Mouse (Mus musculus): ENCODE data around the gene P2ry6.

The P2ry6 gene

DNA sequence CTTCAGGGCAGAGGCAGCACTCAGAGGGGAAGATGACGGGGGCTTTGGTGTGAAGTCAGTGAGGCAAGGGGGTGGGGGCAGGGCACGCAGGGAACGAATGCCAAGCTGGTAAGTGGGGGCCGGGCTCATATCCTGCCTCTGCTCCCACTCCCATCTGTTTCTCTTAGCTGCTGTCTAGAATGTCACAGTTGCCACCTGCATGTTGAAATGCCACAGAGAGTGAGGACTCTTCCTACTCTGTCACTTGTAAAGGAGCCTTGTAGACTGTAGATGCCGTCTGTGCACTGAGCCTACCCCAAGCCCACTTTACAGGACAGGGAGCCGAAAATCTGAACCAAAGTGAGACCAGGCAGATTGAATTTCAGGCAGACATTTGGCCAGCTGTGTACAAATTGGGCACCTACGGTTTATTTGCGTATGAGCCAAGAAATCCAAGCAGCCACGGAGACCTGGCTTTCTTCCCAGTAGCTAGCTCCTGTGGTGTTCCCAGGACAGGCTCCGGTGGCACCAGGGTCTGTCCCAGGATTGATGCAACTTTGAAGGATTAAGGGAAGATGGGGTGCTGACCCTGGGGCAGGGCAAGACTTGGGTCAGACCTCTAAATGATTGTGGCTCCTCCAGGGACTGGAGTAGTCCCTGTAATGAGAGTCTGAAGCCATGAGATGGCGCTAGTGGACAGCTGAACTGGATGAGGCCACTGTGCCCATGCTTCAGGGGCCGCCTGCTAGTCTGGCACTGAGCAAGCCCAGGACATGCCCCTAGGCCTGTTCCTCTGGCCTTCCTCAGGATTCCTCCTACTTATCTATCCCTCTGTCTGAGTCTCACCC lies 31.4 kb downstream of the P2ry6 start:
- H3K4me3 ChIP-seq (replicated peaks; ENCODE audit: low read length): 0 out of 2 replicates have a peak overlapping the region, but pooled peaks have one; percentile 2
- H3K36me3 ChIP-seq (ENCODE audit: insufficient read depth, low read length): no peaks in the 10 kb centered on the region
- TF ChIP-seq CTCF (conservative IDR thresholded peaks at IDR 0.05; ENCODE audit: low read length) (peak; percentile 66), POU5F1 (IDR thresholded peaks at IDR 0.05; ENCODE audit: borderline replicate concordance, low read length) (no peak)
- H3K4me1 ChIP-seq (replicated peaks; ENCODE audit: low read depth, low read length): peaks cover 42% of the 10 kb centered on the region
- H3K27me3 ChIP-seq (ENCODE audit: insufficient read depth, low read length): peaks cover 31% of the 10 kb centered on the region
- H3K9me3 ChIP-seq (ENCODE audit: low read length): no peaks in the 10 kb centered on the region

DNA sequence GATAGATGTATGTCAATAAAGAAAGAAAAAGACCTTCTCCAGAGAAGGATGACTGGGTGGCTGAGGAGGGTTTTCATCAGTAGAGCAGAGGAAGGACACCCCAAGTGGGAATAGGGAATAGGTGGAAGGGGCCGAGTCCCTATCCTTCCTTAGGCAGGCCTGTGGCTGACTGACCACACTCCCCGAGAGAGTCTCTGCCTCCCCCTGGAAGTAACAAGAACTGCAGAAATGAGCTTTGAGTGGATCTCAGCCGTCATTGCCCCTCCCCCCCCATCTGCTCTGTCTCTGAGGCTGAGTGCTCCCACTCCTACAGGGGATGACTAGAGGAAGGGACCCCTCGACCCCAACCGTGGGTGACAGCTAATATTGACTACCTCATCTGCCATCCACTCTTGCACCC lies 33.3 kb downstream of the P2ry6 start:
- peaks cover 40% of the 10 kb centered on the region for H3K27me3 ChIP-seq (ENCODE audit: insufficient read depth, low read length)
- no peaks in the 10 kb centered on the region for H3K9me3 ChIP-seq (ENCODE audit: low read length)
- no peak overlapping the region for H3K4me3 ChIP-seq (replicated peaks; ENCODE audit: low read length)
- no peaks in the 10 kb centered on the region for H3K36me3 ChIP-seq (ENCODE audit: insufficient read depth, low read length)
- H3K4me1 ChIP-seq (replicated peaks; ENCODE audit: low read depth, low read length): peaks cover 48% of the 10 kb centered on the region
- TF ChIP-seq POU5F1 (IDR thresholded peaks at IDR 0.05; ENCODE audit: borderline replicate concordance, low read length) (no peak), NANOG (IDR thresholded peaks at IDR 0.05; ENCODE audit: borderline replicate concordance, low read length) (no peak), CTCF (conservative IDR thresholded peaks at IDR 0.05; ENCODE audit: low read length) (no peak)

DNA sequence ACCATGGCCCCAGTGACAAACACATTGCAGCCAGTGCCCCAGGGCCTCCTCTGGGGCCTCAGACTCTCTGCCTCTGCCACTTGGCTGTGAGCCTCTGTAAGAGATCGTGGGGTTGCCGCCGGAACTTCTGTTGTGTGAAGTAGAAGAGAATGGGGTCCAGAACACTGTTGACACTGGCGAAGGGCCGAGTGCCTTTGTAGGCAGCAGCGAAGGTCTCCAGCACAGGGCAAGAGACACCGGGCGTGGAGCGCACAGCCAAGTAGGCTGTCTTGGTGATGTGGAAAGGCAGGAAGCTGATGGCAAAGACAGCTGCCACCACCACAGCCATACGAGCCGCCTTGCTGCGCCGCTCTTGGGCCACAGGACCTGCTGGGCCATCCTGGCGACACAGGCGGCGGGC lies 36.3 kb downstream of the P2ry6 start:
- no peaks in the 10 kb centered on the region for H3K9me3 ChIP-seq (ENCODE audit: low read length)
- H3K4me1 ChIP-seq (replicated peaks; ENCODE audit: low read depth, low read length): peaks cover 39% of the 10 kb centered on the region
- no peaks in the 10 kb centered on the region for H3K36me3 ChIP-seq (ENCODE audit: insufficient read depth, low read length)
- TF ChIP-seq NANOG (IDR thresholded peaks at IDR 0.05; ENCODE audit: borderline replicate concordance, low read length): no peak
- TF ChIP-seq POU5F1 (IDR thresholded peaks at IDR 0.05; ENCODE audit: borderline replicate concordance, low read length): no peak
- TF ChIP-seq CTCF (conservative IDR thresholded peaks at IDR 0.05; ENCODE audit: low read length): no peak
- H3K4me3 ChIP-seq (replicated peaks; ENCODE audit: low read length): peak overlapping the region; percentile 80
- peaks cover 45% of the 10 kb centered on the region for H3K27me3 ChIP-seq (ENCODE audit: insufficient read depth, low read length)

DNA sequence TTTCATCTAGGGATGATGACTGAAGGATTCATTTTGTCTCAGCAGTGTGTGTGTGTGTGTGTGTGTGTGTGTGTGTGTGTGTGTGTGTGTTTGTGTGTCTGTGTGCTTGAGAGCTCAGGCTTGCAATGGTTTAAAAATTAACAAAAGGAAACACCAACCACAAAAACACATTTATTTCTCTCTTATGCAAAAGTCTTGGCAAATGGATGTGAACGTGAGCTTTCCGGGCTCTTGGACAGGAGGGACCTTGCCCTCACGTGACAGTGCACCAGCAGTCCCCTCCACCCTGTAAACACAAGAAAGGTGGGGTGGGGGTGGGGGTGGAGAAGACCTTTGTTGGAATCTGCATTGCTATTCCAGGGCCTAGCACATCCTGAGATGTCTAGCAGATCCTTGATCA lies 37.0 kb downstream of the P2ry6 start:
- Histone ChIP-seq H3K4me1 (replicated peaks; ENCODE audit: low read depth, low read length) (peaks cover 35% of the 10 kb centered on the region), H3K36me3 (ENCODE audit: insufficient read depth, low read length) (no peaks in the 10 kb centered on the region), H3K4me3 (replicated peaks; ENCODE audit: low read length) (no peak overlapping the region), H3K27me3 (ENCODE audit: insufficient read depth, low read length) (peaks cover 45% of the 10 kb centered on the region), H3K9me3 (ENCODE audit: low read length) (no peaks in the 10 kb centered on the region)
- TF ChIP-seq CTCF (conservative IDR thresholded peaks at IDR 0.05; ENCODE audit: low read length) (no peak), NANOG (IDR thresholded peaks at IDR 0.05; ENCODE audit: borderline replicate concordance, low read length) (no peak), POU5F1 (IDR thresholded peaks at IDR 0.05; ENCODE audit: borderline replicate concordance, low read length) (no peak)

DNA sequence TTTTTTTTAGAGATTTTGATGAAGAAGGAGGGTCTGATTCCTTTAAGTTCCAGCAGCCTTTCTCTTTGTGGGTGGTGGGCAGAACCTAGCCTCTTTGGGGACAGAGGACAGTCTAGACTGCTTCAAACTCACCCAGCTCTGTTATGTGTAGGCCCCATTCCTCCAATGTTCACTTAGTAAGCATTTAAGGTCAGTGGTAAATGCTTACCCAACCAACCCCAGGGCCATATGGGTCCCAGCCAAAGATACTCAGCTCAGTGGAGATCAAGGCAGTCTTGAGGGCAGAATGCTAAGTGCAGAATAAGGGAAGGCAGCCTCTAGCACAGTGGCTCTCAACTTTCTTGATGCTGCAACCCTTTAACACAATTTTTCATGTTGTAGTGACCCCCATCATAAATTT lies 40.9 kb downstream of the P2ry6 start:
- Histone ChIP-seq H3K27me3 (ENCODE audit: insufficient read depth, low read length) (peaks cover 53% of the 10 kb centered on the region), H3K4me3 (replicated peaks; ENCODE audit: low read length) (peak overlapping the region; percentile 88; the same call in 1 of the 2 replicates), H3K36me3 (ENCODE audit: insufficient read depth, low read length) (peaks cover 19% of the 10 kb centered on the region), H3K4me1 (replicated peaks; ENCODE audit: low read depth, low read length) (peaks cover 44% of the 10 kb centered on the region), H3K9me3 (ENCODE audit: low read length) (no peaks in the 10 kb centered on the region)
- TF ChIP-seq CTCF (conservative IDR thresholded peaks at IDR 0.05; ENCODE audit: low read length) (no peak), POU5F1 (IDR thresholded peaks at IDR 0.05; ENCODE audit: borderline replicate concordance, low read length) (no peak)

DNA sequence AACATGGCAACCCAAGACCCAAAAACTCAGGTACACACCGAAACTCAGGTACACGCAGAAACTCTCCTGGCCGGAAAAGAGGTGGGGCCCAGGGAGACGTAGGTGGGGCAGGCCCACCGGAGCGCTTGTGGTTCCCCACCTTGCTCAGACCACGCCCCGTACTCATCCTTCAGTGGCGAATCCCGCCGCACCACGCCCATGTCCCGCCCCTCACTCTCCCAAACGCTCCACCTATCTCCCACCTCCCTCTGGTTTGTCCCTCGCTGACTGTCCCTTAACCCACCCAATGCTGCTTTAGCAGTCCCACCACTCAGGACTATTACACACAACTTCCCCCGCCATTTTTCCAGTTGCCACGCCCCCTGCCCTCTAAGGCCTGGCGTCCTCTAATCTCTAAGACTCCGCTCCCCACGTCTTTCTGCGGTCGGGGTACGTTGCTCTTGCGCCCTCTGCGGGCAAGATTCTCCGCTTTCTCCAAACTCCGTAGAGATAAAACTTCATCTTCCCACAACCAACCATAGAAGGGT lies 41.9 kb downstream of the P2ry6 start:
- Histone ChIP-seq H3K27me3 (ENCODE audit: insufficient read depth, low read length) (peaks cover 53% of the 10 kb centered on the region), H3K36me3 (ENCODE audit: insufficient read depth, low read length) (peaks cover 29% of the 10 kb centered on the region), H3K4me1 (replicated peaks; ENCODE audit: low read depth, low read length) (peaks cover 44% of the 10 kb centered on the region), H3K4me3 (replicated peaks; ENCODE audit: low read length) (peak overlapping the region; percentile 88), H3K9me3 (ENCODE audit: low read length) (no peaks in the 10 kb centered on the region)
- no peak for TF ChIP-seq NANOG (IDR thresholded peaks at IDR 0.05; ENCODE audit: borderline replicate concordance, low read length)
- TF ChIP-seq CTCF (conservative IDR thresholded peaks at IDR 0.05; ENCODE audit: low read length): peak; percentile 46
- TF ChIP-seq POU5F1 (IDR thresholded peaks at IDR 0.05; ENCODE audit: borderline replicate concordance, low read length): 0 out of 2 replicates have a peak, but pooled peaks have one; percentile 7

DNA sequence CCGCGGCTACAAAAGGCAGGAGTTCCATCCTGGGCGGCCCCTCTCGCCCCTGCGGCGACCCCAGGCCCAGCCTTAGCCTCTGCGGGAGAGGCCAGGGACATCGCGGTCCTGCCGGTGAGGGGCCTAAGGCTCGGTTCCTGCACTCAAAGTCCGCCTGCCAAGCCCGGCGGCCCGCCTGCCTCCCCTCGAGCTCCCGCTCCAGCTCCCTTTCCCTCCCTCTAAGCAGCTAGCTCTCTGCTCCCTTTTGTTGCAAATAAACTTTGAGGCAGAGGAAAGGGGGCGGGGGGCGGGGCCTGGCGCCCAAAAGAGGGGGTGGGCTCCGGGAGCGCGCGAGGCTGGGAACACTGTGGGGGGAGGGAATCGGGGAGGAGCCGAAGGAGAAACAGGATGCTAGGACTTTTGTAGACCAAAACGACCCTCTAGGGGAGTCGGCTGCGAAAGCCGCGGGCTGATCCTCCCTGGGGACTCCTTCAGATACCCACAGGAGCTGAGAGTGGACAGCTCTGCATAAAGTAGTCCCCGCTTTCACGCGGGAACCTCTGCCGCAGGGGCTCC lies 42.4 kb downstream of the P2ry6 start, which contains the start of gene Arhgef17:
TSS of gene Arhgef17 (minus strand) at position 182 of the 555 bp plus-strand sequence.
- TF ChIP-seq POU5F1 (IDR thresholded peaks at IDR 0.05; ENCODE audit: borderline replicate concordance, low read length) (no peak), CTCF (conservative IDR thresholded peaks at IDR 0.05; ENCODE audit: low read length) (no peak), NANOG (IDR thresholded peaks at IDR 0.05; ENCODE audit: borderline replicate concordance, low read length) (no peak)
- Histone ChIP-seq H3K4me3 (replicated peaks; ENCODE audit: low read length) (peak within 1 kb of the TSS; percentile 88), H3K27me3 (ENCODE audit: insufficient read depth, low read length) (peaks cover 54% of the 10 kb centered on the region), H3K36me3 (ENCODE audit: insufficient read depth, low read length) (peaks cover 34% of the 10 kb centered on the region), H3K9me3 (ENCODE audit: low read length) (no peaks in the 10 kb centered on the region), H3K4me1 (replicated peaks; ENCODE audit: low read depth, low read length) (peaks cover 48% of the 10 kb centered on the region)

DNA sequence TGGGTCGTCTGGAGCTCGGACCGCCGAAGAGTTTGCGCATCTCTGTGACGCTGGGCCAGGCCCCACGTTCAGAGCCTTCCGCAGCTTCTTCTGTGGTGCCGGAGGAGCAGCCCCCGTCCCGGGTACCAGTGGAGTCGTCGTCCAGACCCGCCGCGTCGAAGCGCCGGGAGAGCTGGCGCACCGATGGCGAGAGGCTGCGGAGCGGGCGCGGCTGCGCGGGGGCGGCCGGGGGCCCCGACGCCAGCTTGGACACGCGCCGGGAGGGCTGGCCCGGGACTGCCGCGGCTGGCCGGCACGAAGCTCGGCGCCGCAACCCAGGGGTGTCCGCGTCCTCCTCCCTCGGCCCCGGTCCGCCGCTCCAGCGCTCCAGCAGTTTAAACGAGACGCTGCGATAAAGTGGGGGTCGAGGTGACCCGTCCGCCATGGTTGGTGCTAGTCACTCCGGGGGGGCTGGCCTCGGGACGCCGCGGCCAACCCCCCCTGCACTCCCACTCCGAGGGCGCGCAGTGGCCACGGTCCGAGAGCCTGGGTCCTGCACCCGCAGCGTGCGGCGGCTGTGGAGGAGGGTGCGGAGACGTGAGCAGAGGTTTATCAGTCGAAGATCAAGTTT lies 43.0 kb downstream of the P2ry6 start:
- Histone ChIP-seq H3K9me3 (ENCODE audit: low read length) (no peaks in the 10 kb centered on the region), H3K4me3 (replicated peaks; ENCODE audit: low read length) (peak overlapping the region; percentile 88), H3K36me3 (ENCODE audit: insufficient read depth, low read length) (peaks cover 40% of the 10 kb centered on the region), H3K4me1 (replicated peaks; ENCODE audit: low read depth, low read length) (peaks cover 54% of the 10 kb centered on the region), H3K27me3 (ENCODE audit: insufficient read depth, low read length) (peaks cover 54% of the 10 kb centered on the region)
- TF ChIP-seq NANOG (IDR thresholded peaks at IDR 0.05; ENCODE audit: borderline replicate concordance, low read length) (no peak), CTCF (conservative IDR thresholded peaks at IDR 0.05; ENCODE audit: low read length) (no peak), POU5F1 (IDR thresholded peaks at IDR 0.05; ENCODE audit: borderline replicate concordance, low read length) (no peak)

Measured in E14TG2a.4 (cell line).